Mouse (Mus musculus): ENCODE measurements at regions not wholly inside any gene's neighbourhood (a gene's known extent, or its start where the extent isn't known, plus 50 kb on each side); places are given as distances from the start of the nearest gene placed in this dataset.

DNA sequence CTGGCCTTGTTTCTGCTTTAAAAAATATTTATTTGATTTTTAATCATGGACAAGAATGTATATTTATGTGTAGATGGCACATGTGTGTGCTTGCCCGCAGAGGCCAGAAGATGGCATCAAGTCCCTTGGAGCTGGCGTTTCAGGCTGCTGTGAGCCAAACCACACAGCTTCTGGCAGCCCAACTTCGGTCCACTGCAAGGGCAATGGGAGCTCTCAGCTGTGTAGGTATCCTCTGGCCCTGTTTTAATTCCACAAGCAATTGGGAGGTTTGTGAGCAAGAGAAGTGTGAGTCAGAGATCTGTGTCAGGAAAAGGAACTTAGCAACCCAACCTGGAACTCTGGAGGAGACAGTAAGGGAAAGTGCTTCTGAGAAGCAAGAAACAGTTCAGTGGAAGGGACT is 125.3 kb upstream of the Dnajc19 start:
- Histone ChIP-seq H3K9me3 (no peaks in the 10 kb centered on the region), H3K36me3 (no peaks in the 10 kb centered on the region), H3K4me3 (no peak overlapping the region), H3K9ac (no peak overlapping the region), H3K27me3 (no peaks in the 10 kb centered on the region), H3K27ac (no peak overlapping the region), H3K4me1 (no peaks in the 10 kb centered on the region), H3K4me2 (no peak overlapping the region)
- WGBS: 80% methylated on average over 3 of the region's 3 CpGs
- no peak for ATAC-seq (ENCODE audit: borderline replicate concordance, extremely low read depth, low FRiP score, low TSS enrichment)

- Histone ChIP-seq H3K36me3 (no peaks in the 10 kb centered on the region), H3K9me3 (no peaks in the 10 kb centered on the region), H3K4me1 (no peaks in the 10 kb centered on the region), H3K27ac (no peak overlapping the region), H3K27me3 (peaks cover 10% of the 10 kb centered on the region), H3K4me3 (no peak overlapping the region), H3K4me2 (no peak overlapping the region), H3K9ac (no peak overlapping the region)
- no peak for ATAC-seq (ENCODE audit: borderline replicate concordance, extremely low read depth, low FRiP score, low TSS enrichment)
- whole genome bisulfite sequencing: 30% methylated on average over 8 of the region's 8 CpGs
These were observed 117.1 kb upstream of the Dnajc19 start for GRCm38 (mm10) chr3:34198228-34198627.

DNA sequence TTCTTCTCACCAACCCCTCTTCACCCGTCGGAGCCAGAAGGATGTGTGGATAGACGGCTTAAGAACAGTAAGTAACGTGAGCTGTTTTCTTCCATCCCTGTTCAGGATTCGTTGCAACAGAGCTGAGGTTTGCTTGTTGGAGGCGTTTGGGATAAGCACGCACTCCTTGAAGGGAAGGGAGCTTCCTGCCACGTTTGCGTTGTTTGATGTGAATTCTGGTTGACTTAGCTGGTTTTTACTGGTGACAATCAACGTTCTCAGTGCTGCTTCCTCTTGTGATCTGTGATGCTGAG is 116.0 kb upstream of the Dnajc19 start:
- Histone ChIP-seq H3K27ac (no peak overlapping the region), H3K36me3 (no peaks in the 10 kb centered on the region), H3K9me3 (no peaks in the 10 kb centered on the region), H3K4me2 (no peak overlapping the region), H3K9ac (no peak overlapping the region), H3K4me3 (no peak overlapping the region), H3K27me3 (peaks cover 10% of the 10 kb centered on the region), H3K4me1 (no peaks in the 10 kb centered on the region)
- ATAC-seq (ENCODE audit: borderline replicate concordance, extremely low read depth, low FRiP score, low TSS enrichment): no peak
- WGBS: 7% methylated on average over 10 of the region's 10 CpGs

- Histone ChIP-seq H3K4me1 (no peaks in the 10 kb centered on the region), H3K4me3 (no peak overlapping the region), H3K27ac (no peak overlapping the region), H3K27me3 (peaks cover 10% of the 10 kb centered on the region), H3K36me3 (no peaks in the 10 kb centered on the region), H3K4me2 (no peak overlapping the region), H3K9ac (no peak overlapping the region), H3K9me3 (no peaks in the 10 kb centered on the region)
- ATAC-seq (ENCODE audit: borderline replicate concordance, extremely low read depth, low FRiP score, low TSS enrichment): no peak
- 41% methylated on average over 22 of the region's 22 CpGs for WGBS
These were observed 115.5 kb upstream of the Dnajc19 start for GRCm38 (mm10) chr3:34196451-34197162.

DNA sequence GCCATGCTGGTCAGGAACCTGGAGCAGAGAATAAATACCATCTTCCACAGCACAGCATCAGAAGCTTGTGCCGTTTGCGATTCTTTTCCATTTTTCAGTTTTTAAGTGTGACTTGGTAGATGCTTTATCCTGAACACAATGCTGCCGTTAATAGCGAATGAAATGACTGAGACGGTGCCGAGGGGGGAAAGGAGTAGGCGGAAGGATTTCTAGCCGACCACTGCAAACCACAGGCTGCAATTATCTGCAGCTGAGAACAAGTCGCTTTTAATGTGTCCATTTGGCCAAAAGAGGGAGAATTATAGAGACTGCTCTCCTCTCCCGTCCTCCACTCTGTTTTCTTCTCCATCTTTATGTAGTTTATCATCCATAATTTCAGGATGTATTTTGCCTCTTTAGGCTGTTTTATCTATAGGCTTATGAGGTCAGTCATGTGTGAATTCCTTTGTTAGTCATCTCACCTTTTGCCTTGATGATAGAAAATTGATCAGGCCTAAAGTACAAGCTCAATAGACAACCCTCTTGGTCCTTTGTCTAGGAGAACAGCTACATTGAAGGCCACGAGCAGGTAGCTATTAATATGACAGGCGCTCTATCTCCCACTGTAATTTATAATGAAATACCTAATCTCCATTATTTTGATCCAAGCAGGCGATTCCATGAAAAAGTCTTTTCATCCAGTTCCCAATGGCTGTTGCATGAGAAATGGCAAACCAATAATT is 114.8 kb upstream of the Dnajc19 start:
- peaks cover 10% of the 10 kb centered on the region for H3K27me3 ChIP-seq
- no peak overlapping the region for H3K9ac ChIP-seq
- H3K4me1 ChIP-seq: no peaks in the 10 kb centered on the region
- no peak for ATAC-seq (ENCODE audit: borderline replicate concordance, extremely low read depth, low FRiP score, low TSS enrichment)
- H3K27ac ChIP-seq: no peak overlapping the region
- H3K36me3 ChIP-seq: no peaks in the 10 kb centered on the region
- no peaks in the 10 kb centered on the region for H3K9me3 ChIP-seq
- no peak overlapping the region for H3K4me3 ChIP-seq
- 77% methylated on average over 13 of the region's 13 CpGs for WGBS
- H3K4me2 ChIP-seq: no peak overlapping the region

DNA sequence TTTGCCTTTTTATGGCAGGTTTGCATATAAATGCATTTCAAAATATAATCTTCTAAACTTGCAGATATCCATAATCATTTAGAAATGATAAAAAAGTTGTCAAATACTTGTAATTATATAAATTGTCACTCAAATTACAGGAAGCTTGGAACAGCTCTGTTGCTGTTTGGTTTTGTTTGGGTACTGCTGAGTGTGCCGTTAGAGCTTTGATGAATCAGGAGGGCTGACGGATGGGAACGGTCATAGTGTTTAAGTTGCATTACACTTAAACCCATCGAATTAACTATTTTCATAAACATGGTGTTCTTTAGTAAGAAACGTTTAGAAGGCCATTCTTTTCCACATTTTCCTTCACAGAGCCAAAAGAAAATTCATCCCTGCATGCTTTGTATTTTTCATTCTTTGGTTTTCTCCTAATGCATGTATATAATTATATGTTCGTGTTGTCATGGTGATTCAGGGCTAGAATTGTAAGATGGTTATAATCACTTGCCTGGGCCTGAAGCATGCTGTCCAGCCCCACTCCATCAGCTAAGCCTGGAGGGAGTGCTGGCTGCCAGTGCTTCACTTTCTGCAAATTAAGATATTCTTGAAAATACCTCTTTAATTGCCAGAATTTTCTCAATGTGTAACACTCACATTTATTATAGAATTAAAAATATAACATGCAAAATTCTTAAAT is 92.4 kb upstream of the Dnajc19 start:
- no peaks in the 10 kb centered on the region for H3K9me3 ChIP-seq
- 58% methylated on average over 6 of the region's 6 CpGs for WGBS
- no peak overlapping the region for H3K27ac ChIP-seq
- no peak overlapping the region for H3K4me2 ChIP-seq
- no peak overlapping the region for H3K4me3 ChIP-seq
- no peaks in the 10 kb centered on the region for H3K36me3 ChIP-seq
- no peak overlapping the region for H3K9ac ChIP-seq
- H3K27me3 ChIP-seq: no peaks in the 10 kb centered on the region
- no peaks in the 10 kb centered on the region for H3K4me1 ChIP-seq
- no peak for ATAC-seq (ENCODE audit: borderline replicate concordance, extremely low read depth, low FRiP score, low TSS enrichment)

DNA sequence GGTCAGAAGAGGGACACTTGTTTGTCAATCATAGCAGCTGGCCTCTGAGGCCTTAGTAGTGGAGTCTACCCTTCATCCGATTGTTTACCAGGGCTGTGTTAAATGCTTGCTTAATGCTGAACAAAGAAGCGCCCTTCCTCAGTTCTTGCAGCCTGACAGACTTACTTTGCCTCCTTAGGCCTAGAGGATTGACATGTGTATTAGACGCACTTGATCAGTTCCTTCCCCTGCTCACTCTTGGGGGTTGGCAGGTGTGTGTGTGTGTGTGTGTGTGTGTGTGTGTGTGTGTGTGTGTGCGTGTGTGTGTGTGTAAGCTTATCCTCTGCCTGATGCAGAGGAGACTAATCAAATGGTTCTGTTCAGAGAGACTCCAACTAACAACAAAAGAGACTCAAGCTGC is 91.8 kb upstream of the Dnajc19 start:
- no peak overlapping the region for H3K9ac ChIP-seq
- no peaks in the 10 kb centered on the region for H3K27me3 ChIP-seq
- H3K4me2 ChIP-seq: no peak overlapping the region
- no peaks in the 10 kb centered on the region for H3K4me1 ChIP-seq
- ATAC-seq (ENCODE audit: borderline replicate concordance, extremely low read depth, low FRiP score, low TSS enrichment): no peak
- H3K9me3 ChIP-seq: no peaks in the 10 kb centered on the region
- no peak overlapping the region for H3K27ac ChIP-seq
- H3K36me3 ChIP-seq: no peaks in the 10 kb centered on the region
- 77% methylated on average over 4 of the region's 4 CpGs for WGBS
- no peak overlapping the region for H3K4me3 ChIP-seq

DNA sequence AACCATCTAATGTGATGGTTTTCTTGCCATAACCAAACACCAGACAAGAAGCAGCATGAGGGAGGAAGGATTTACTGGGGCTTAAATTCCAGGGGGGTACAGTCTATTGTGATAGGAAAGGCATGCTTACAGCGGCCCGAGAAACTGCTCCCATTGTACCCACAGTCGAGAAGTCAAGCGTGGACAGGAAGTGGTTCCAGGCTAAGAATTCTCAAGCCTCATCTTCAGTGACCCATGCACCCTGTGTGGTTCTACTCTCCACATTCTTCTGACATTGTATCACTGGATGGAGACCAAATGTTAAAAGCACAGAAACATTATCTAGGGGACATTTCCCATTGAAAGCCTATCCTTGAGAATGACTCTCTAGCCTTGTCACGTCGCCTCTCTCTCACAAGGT is 90.8 kb upstream of the Dnajc19 start:
- Histone ChIP-seq H3K27ac (no peak overlapping the region), H3K9ac (no peak overlapping the region), H3K4me2 (no peak overlapping the region), H3K4me1 (no peaks in the 10 kb centered on the region), H3K4me3 (no peak overlapping the region), H3K36me3 (no peaks in the 10 kb centered on the region), H3K9me3 (no peaks in the 10 kb centered on the region), H3K27me3 (no peaks in the 10 kb centered on the region)
- ATAC-seq (ENCODE audit: borderline replicate concordance, extremely low read depth, low FRiP score, low TSS enrichment): no peak
- WGBS: 69% methylated on average over 6 of the region's 6 CpGs

DNA sequence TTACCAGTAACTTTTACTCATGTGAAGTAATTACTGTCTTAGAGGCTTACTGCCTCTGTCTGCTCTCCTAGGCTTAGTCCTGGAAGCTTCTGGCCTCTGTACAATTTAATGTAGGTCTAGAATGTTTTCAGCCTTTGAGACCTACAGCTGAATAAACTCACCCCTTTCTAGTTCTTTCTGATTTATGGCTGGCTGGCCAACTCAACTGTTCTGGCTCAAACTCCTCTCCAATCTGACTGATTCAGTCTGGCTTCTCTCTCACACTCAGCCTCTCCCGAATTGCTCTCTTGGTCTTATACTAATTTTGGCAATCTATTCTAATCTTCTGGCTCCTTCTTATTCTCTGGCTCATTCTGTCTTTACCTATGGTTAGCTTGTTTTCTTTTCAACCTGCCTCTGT is 87.0 kb upstream of the Dnajc19 start:
- no peaks in the 10 kb centered on the region for H3K9me3 ChIP-seq
- WGBS: 71% methylated on average over 1 of the region's 1 CpGs
- no peak overlapping the region for H3K9ac ChIP-seq
- H3K4me2 ChIP-seq: no peak overlapping the region
- ATAC-seq (ENCODE audit: borderline replicate concordance, extremely low read depth, low FRiP score, low TSS enrichment): no peak
- H3K4me1 ChIP-seq: no peaks in the 10 kb centered on the region
- no peaks in the 10 kb centered on the region; the same call in 1 of the 2 replicates for H3K27me3 ChIP-seq
- no peak overlapping the region for H3K27ac ChIP-seq
- no peaks in the 10 kb centered on the region for H3K36me3 ChIP-seq
- no peak overlapping the region for H3K4me3 ChIP-seq

GRCm38 (mm10) chr3:34150036-34150435 is 68.9 kb upstream of the Dnajc19 start:
- Histone ChIP-seq H3K9me3 (no peaks in the 10 kb centered on the region), H3K27me3 (no peaks in the 10 kb centered on the region), H3K4me2 (no peak overlapping the region), H3K4me1 (no peaks in the 10 kb centered on the region), H3K27ac (no peak overlapping the region), H3K36me3 (no peaks in the 10 kb centered on the region), H3K4me3 (no peak overlapping the region), H3K9ac (no peak overlapping the region)
- 39% methylated on average over 2 of the region's 2 CpGs for WGBS
- ATAC-seq (ENCODE audit: borderline replicate concordance, extremely low read depth, low FRiP score, low TSS enrichment): no peak

GRCm38 (mm10) chr3:34143652-34144051 is 62.5 kb upstream of the Dnajc19 start:
- Histone ChIP-seq H3K4me2 (no peak overlapping the region), H3K27ac (no peak overlapping the region), H3K27me3 (no peaks in the 10 kb centered on the region), H3K9ac (no peak overlapping the region), H3K4me1 (no peaks in the 10 kb centered on the region), H3K9me3 (no peaks in the 10 kb centered on the region), H3K4me3 (no peak overlapping the region), H3K36me3 (no peaks in the 10 kb centered on the region)
- ATAC-seq (ENCODE audit: borderline replicate concordance, extremely low read depth, low FRiP score, low TSS enrichment): no peak
- WGBS: 44% methylated on average over 2 of the region's 2 CpGs

DNA sequence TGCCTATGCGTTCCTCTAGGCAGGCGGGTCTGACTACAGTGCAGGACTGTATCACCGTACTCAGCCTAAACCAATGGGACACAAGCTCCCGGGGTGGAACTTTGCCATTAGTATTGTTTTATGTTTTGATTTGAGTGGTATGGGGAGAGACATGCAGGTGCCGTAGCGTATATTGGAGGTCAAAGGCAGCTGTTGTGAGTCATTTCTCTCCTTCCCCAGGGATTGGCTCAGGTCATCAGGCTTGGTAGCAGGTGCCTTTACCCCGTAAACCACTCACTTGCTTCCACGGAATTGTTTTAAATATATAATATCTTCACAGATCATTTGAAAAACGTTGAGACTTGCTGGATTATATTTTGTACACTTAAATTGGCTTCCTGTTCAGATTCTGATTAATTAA is 58.1 kb upstream of the Dnajc19 start:
- no peak for ATAC-seq (ENCODE audit: borderline replicate concordance, extremely low read depth, low FRiP score, low TSS enrichment)
- WGBS: 76% methylated on average over 9 of the region's 9 CpGs
- H3K36me3 ChIP-seq: no peaks in the 10 kb centered on the region
- no peak overlapping the region for H3K9ac ChIP-seq
- no peaks in the 10 kb centered on the region for H3K27me3 ChIP-seq
- H3K4me2 ChIP-seq: no peak overlapping the region
- no peaks in the 10 kb centered on the region for H3K4me1 ChIP-seq
- no peak overlapping the region for H3K27ac ChIP-seq
- H3K4me3 ChIP-seq: no peak overlapping the region
- H3K9me3 ChIP-seq: no peaks in the 10 kb centered on the region
